Mouse (Mus musculus): ENCODE measurements around the gene BC005537. TPM values are rescaled to one million over a fixed set of nuclear protein-coding genes. Genes with fewer than 3 reads are reported as not detected.
A peak's percentile ranks its signal among the peaks of the same experiment; 100 is the strongest.

The BC005537 gene
- total and polyA plus RNA-seq, 2 experiments from 2014 or later, result 14.0 to 43.9 TPM

GRCm38 (mm10) chr13:24861084-24861483, 59.6 kb downstream of the BC005537 start:
- TF ChIP-seq EP300 (IDR thresholded peaks at IDR 0.05; ENCODE audit: low read depth) (no peak), CTCF (IDR thresholded peaks at IDR 0.05; ENCODE audit: low read depth) (no peak)
- H3K36me3 ChIP-seq (replicated peaks; ENCODE audit: control insufficient read depth, insufficient read depth, low read length), result no peaks in the 10 kb centered on the region
- no peaks in the 10 kb centered on the region for H3K9me3 ChIP-seq (replicated peaks; ENCODE audit: control insufficient read depth, low read length)
- 70% methylated on average over 12 of the region's 12 CpGs for WGBS
- ATAC-seq (ENCODE audit: insufficient read depth, low read depth) (no peak), DNase-seq (ENCODE audit: low spot score) (no peak)
- H3K4me3 ChIP-seq (ENCODE audit: low read depth, low read length), result no peak overlapping the region
- H3K27me3 ChIP-seq (ENCODE audit: control insufficient read depth, insufficient read depth, low read length), result no peaks in the 10 kb centered on the region
- H3K4me1 ChIP-seq (ENCODE audit: control insufficient read depth, insufficient read depth), result no peaks in the 10 kb centered on the region
- no peak overlapping the region for H3K9ac ChIP-seq (replicated peaks; ENCODE audit: low read depth, low read length)
- no peak overlapping the region for H3K4me2 ChIP-seq (ENCODE audit: low read depth, low read length)
- no peak overlapping the region for H3K27ac ChIP-seq (ENCODE audit: low read depth)

GRCm38 (mm10) chr13:24862021-24862420, 60.6 kb downstream of the BC005537 start:
- Histone ChIP-seq H3K27ac (ENCODE audit: low read depth) (no peak overlapping the region), H3K9me3 (replicated peaks; ENCODE audit: control insufficient read depth, low read length) (no peaks in the 10 kb centered on the region), H3K4me3 (ENCODE audit: low read depth, low read length) (no peak overlapping the region), H3K4me2 (ENCODE audit: low read depth, low read length) (no peak overlapping the region), H3K27me3 (ENCODE audit: control insufficient read depth, insufficient read depth, low read length) (no peaks in the 10 kb centered on the region), H3K9ac (replicated peaks; ENCODE audit: low read depth, low read length) (no peak overlapping the region), H3K36me3 (replicated peaks; ENCODE audit: control insufficient read depth, insufficient read depth, low read length) (no peaks in the 10 kb centered on the region), H3K4me1 (ENCODE audit: control insufficient read depth, insufficient read depth) (no peaks in the 10 kb centered on the region)
- TF ChIP-seq CTCF (IDR thresholded peaks at IDR 0.05; ENCODE audit: low read depth), result no peak
- TF ChIP-seq EP300 (IDR thresholded peaks at IDR 0.05; ENCODE audit: low read depth), result no peak
- ATAC-seq (ENCODE audit: insufficient read depth, low read depth) (no peak), DNase-seq (ENCODE audit: low spot score) (no peak)
- 57% methylated on average over 7 of the region's 7 CpGs for WGBS

GRCm38 (mm10) chr13:24862520-24862919, 61.1 kb downstream of the BC005537 start:
- H3K27ac ChIP-seq (ENCODE audit: low read depth), result no peak overlapping the region
- H3K27me3 ChIP-seq (ENCODE audit: control insufficient read depth, insufficient read depth, low read length), result no peaks in the 10 kb centered on the region
- H3K9me3 ChIP-seq (replicated peaks; ENCODE audit: control insufficient read depth, low read length), result no peaks in the 10 kb centered on the region
- no peak for ATAC-seq (ENCODE audit: insufficient read depth, low read depth)
- H3K36me3 ChIP-seq (replicated peaks; ENCODE audit: control insufficient read depth, insufficient read depth, low read length), result no peaks in the 10 kb centered on the region
- no peak overlapping the region for H3K4me2 ChIP-seq (ENCODE audit: low read depth, low read length)
- WGBS, result 49% methylated on average over 7 of the region's 7 CpGs
- H3K4me1 ChIP-seq (ENCODE audit: control insufficient read depth, insufficient read depth), result no peaks in the 10 kb centered on the region
- DNase-seq (ENCODE audit: low spot score), result peak; percentile 21
- no peak overlapping the region for H3K4me3 ChIP-seq (ENCODE audit: low read depth, low read length)
- no peak overlapping the region for H3K9ac ChIP-seq (replicated peaks; ENCODE audit: low read depth, low read length)
- TF ChIP-seq EP300 (IDR thresholded peaks at IDR 0.05; ENCODE audit: low read depth) (no peak), CTCF (IDR thresholded peaks at IDR 0.05; ENCODE audit: low read depth) (peak; percentile 34)

Other genes with a start within 250 kb of the BC005537 start
- gene Ripor2, start 219.5 kb upstream of the BC005537 start, total RNA-seq (2014; rRNA removed; ENCODE audit: low replicate concordance), result 31.7 and 44.4 TPM in 2 replicates
- 12.6 and 17.5 TPM in 2 replicates for gene Ripor2, start 219.5 kb upstream of the BC005537 start, polyA plus RNA-seq (2015; fragmentation: Nextera tagmentation; extraction: Ambion mirVana)
- gene Armh2, start 60.4 kb upstream of the BC005537 start, total RNA-seq (2014; rRNA removed; ENCODE audit: low replicate concordance), result not detected in 2 replicates
- not detected in 2 replicates for gene Armh2, start 60.4 kb upstream of the BC005537 start, polyA plus RNA-seq (2015; fragmentation: Nextera tagmentation; extraction: Ambion mirVana)
- 28.2 and 29.8 TPM in 2 replicates for gene Gmnn, start 39.7 kb upstream of the BC005537 start, total RNA-seq (2014; rRNA removed; ENCODE audit: low replicate concordance)
- 71.7 and 81.1 TPM in 2 replicates for gene Gmnn, start 39.7 kb upstream of the BC005537 start, polyA plus RNA-seq (2015; fragmentation: Nextera tagmentation; extraction: Ambion mirVana)
- 176 and 219 TPM in 2 replicates for gene Acot13, start 29.9 kb downstream of the BC005537 start, total RNA-seq (2014; rRNA removed; ENCODE audit: low replicate concordance)
- gene Acot13, start 29.9 kb downstream of the BC005537 start, polyA plus RNA-seq (2015; fragmentation: Nextera tagmentation; extraction: Ambion mirVana), result 609 and 634 TPM in 2 replicates
- gene Tdp2, start 30.0 kb downstream of the BC005537 start, total RNA-seq (2014; rRNA removed; ENCODE audit: low replicate concordance), result 24.2 and 27.5 TPM in 2 replicates
- 17.4 and 18.5 TPM in 2 replicates for gene Tdp2, start 30.0 kb downstream of the BC005537 start, polyA plus RNA-seq (2015; fragmentation: Nextera tagmentation; extraction: Ambion mirVana)
- gene D130043K22Rik, start 43.5 kb downstream of the BC005537 start, total RNA-seq (2014; rRNA removed; ENCODE audit: low replicate concordance), result not detected in 2 replicates
- 0.03 TPM in 1 of 2 replicates, not detected in the other for gene D130043K22Rik, start 43.5 kb downstream of the BC005537 start, polyA plus RNA-seq (2015; fragmentation: Nextera tagmentation; extraction: Ambion mirVana)
- 24.8 and 27.7 TPM in 2 replicates for gene Aldh5a1, start 136.0 kb downstream of the BC005537 start, total RNA-seq (2014; rRNA removed; ENCODE audit: low replicate concordance)
- 11.2 and 11.6 TPM in 2 replicates for gene Aldh5a1, start 136.0 kb downstream of the BC005537 start, polyA plus RNA-seq (2015; fragmentation: Nextera tagmentation; extraction: Ambion mirVana)
- gene Gpld1, start 141.5 kb downstream of the BC005537 start, total RNA-seq (2014; rRNA removed; ENCODE audit: low replicate concordance), result 0.04 and 0.58 TPM in 2 replicates
- gene Gpld1, start 141.5 kb downstream of the BC005537 start, polyA plus RNA-seq (2015; fragmentation: Nextera tagmentation; extraction: Ambion mirVana), result 0.19 and 0.40 TPM in 2 replicates
- 19.1 and 28.3 TPM in 2 replicates for gene Mrs2, start 218.7 kb downstream of the BC005537 start, total RNA-seq (2014; rRNA removed; ENCODE audit: low replicate concordance)
- gene Mrs2, start 218.7 kb downstream of the BC005537 start, polyA plus RNA-seq (2015; fragmentation: Nextera tagmentation; extraction: Ambion mirVana), result 12.9 and 13.0 TPM in 2 replicates

Measured in heart, postnatal 0 days (tissue).